Mouse (Mus musculus) kidney, adult 11 months (tissue): ENCODE results near the gene Ncl.

Experiments used
- DNase-seq: peaks from one replicate; pipeline ENCODE4 v3.0.0; 2022

Gene Ncl

GRCm38 (mm10) chr1:86311467-86312005, 47.7 kb downstream of the Ncl start:
- peak; percentile 42 for DNase-seq

- no peak for DNase-seq
These were observed 48.5 kb downstream of the Ncl start for GRCm38 (mm10) chr1:86310536-86311310.

DNA sequence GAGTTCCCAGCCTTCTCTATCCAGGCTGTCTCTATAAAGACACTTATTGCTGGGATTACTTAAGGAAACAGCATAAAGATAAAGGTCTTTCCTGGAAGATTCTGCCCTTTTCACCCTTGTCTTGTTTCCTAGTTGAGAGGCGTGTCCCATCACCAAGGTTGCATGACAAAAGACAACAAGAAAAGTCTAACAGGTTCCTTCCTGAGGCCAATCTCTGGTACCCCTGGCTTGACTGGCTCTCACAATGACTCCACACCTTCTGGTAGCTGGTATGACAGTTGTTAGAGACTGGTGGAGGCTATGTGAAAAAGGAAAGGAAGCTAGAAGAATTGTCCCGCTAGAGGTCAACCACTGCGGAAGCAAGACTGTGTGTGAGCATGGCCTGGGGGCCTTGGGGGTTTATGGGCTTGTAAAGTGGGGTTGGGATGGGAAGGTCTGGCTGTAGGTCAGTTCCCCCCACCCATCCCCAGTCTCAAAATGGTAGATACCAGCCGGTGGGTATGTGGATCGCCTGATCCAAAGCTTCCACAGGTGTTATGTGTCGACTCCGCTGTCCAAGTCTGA, 49.8 kb downstream of the Ncl start:
- no peak for DNase-seq

- DNase-seq: no peak
These were observed 51.1 kb downstream of the Ncl start for GRCm38 (mm10) chr1:86307871-86308641.

DNA sequence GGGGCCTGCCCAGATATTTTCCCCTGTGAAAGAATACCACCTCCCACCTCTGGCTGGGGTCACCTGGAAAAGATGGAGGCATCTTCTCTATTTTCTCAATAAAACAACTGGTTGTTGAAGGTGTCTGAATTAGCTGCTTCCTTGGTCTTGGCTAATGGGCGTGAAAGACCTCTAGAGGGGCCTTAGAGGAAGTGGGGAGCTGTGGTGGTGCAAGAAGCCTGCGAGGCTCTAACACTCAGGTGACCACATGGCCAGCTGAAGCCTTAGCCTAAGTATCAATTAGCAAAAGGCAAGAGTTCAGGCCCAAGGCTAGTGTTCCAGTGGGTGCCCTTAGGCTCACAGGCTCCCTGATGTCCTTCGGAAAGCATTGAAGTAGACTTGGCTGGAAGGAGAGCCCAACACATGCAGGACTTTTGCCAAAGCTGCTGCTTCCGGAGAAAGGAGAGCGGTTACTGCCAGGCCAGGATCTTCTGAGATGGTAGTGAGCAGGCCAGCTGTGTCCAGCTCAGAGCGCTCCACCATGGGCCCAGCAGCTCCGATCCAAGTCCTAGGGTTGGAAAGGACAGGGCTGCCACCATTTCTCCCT, 51.9 kb downstream of the Ncl start:
- DNase-seq: peak; percentile 72

GRCm38 (mm10) chr1:86306686-86307085, 52.5 kb downstream of the Ncl start:
- peak; percentile 62 for DNase-seq

DNA sequence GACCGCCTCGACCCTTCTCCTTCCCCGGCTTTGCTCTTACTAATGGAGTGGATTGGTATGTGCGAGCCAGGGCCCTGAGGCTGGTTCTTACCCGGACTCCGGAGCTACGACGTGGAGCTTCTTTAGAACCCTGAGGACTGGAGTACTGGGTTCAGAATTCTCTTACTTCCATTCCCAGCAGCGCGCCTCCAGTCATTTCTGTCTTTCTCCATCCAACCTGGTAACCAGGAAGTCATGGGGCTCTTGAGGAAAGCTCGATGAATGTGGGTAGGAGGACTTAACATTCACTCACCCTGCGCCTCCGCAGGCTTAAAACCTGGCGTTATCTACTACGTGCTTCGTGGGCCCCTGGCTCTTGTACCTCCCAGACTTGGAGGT, 55.3 kb downstream of the Ncl start:
- DNase-seq: no peak

DNA sequence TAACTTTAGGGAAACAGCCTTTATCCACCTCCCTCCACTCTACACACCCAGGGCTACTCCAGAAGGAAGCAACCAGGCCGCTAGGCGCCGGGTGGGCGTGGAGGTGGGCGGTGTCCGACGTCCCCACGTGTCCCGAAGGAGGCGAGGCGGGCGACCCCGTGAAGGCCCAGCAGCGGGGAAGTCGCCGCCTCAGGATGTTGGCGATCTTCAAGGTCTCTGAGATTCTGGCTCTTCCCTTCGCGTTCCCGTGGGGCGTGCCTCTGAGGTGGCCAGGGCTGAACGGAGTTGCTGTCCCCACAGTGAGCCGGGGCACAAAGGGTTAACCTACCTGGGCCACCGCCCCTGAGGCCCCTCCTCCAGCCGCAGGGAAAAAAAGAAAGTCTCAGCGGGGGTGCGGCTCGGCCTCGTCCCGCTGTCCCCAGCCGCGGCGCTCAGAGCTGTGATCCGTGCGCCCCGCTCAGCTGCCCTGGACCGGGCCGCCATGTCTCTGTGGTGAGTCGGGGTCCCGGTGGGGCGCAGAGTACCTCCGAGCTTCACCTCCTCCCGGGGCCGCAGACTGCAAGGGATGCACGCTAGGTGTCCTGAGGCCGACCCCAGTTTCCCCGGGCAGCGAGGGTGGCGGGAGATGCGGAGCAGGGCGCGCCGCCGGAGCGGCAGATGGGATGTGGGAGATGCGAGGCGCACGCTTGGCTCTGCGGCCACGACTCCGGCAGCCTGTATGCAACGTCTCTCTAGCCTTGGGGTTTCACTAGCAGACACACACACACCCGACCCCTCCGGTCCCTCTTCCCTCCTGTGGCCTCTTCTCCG, 55.9 kb downstream of the Ncl start:
- DNase-seq: peak; percentile 61

- no peak for DNase-seq
These were observed 56.7 kb downstream of the Ncl start, which contains the start of gene B3gnt7 for GRCm38 (mm10) chr1:86302532-86302931. Gene B3gnt7, plus strand, starts transcription at chr1:86302832.

- no peak for DNase-seq
These were observed 57.7 kb downstream of the Ncl start for GRCm38 (mm10) chr1:86301221-86302091.

- DNase-seq: no peak
These were observed 58.5 kb downstream of the Ncl start for GRCm38 (mm10) chr1:86300731-86301130.

DNA sequence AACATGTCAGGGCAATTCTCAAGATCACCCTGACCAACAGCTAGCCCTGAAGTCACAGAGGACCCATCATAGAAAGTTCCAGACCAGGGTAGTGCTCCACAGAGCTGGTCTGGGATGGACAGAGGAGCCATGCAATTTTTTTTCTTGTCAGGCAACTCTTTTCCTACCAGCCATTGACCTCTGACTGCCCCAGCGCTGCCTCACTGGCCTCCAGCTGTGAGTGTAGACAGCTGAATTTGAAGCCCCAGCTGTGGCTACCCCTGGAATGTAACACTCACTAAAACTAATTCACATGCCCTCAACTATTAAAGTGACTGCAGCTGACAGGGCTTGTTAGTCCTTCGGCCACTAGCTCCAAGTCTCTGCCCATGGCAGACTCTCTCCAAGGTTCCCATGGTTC, 59.1 kb downstream of the Ncl start:
- DNase-seq: no peak
